Mouse (Mus musculus): ENCODE data around the gene Notch2. TPM values are rescaled to one million over a fixed set of nuclear protein-coding genes. Genes with fewer than 3 reads are reported as not detected.
"Not testable (repeated sequence)": the region's sequence is repeated elsewhere in the genome, so short reads cannot be mapped to it uniquely, and the experiment has no call there.

The Notch2 gene
- polyA plus RNA-seq, 1 experiment from 2014 or later: 11.5 TPM

- 74% methylated on average over 4 of the region's 4 CpGs for WGBS
- ATAC-seq (replicated peaks; ENCODE audit: insufficient number of reproducible peaks, insufficient read depth, low FRiP score, low read depth): no peak
These were observed 95.1 kb downstream of the Notch2 start for GRCm38 (mm10) chr3:98108416-98108815.

GRCm38 (mm10) chr3:98108866-98109265 lies 95.5 kb downstream of the Notch2 start:
- no peak overlapping the region for H3K27ac ChIP-seq
- no peaks in the 10 kb centered on the region for H3K27me3 ChIP-seq
- WGBS: 89% methylated on average over 3 of the region's 3 CpGs
- no peak overlapping the region for H3K4me2 ChIP-seq
- H3K4me1 ChIP-seq (replicated peaks): 0 out of 2 replicates have a peak, but pooled peaks cover 2% of the 10 kb centered on the region
- H3K9ac ChIP-seq: no peak overlapping the region
- H3K9me3 ChIP-seq (replicated peaks): no peaks in the 10 kb centered on the region
- no peak for ATAC-seq (replicated peaks; ENCODE audit: insufficient number of reproducible peaks, insufficient read depth, low FRiP score, low read depth)
- H3K36me3 ChIP-seq: peaks cover 64% of the 10 kb centered on the region
- no peak overlapping the region for H3K4me3 ChIP-seq

More at GRCm38 (mm10) chr3:98108416-98108815, 95.1 kb downstream of the Notch2 start:
- H3K27me3 ChIP-seq: no peaks in the 10 kb centered on the region
- H3K4me3 ChIP-seq: no peak overlapping the region
- peaks cover 64% of the 10 kb centered on the region for H3K36me3 ChIP-seq
- H3K4me2 ChIP-seq: no peak overlapping the region
- H3K9me3 ChIP-seq (replicated peaks): no peaks in the 10 kb centered on the region
- H3K9ac ChIP-seq: no peak overlapping the region
- 0 out of 2 replicates have a peak, but pooled peaks cover 2% of the 10 kb centered on the region for H3K4me1 ChIP-seq (replicated peaks)
- no peak overlapping the region for H3K27ac ChIP-seq

- H3K4me2 ChIP-seq: no peak overlapping the region
- no peaks in the 10 kb centered on the region for H3K9me3 ChIP-seq (replicated peaks)
- ATAC-seq (replicated peaks; ENCODE audit: insufficient number of reproducible peaks, insufficient read depth, low FRiP score, low read depth): no peak
- H3K27me3 ChIP-seq: no peaks in the 10 kb centered on the region
- WGBS: 94% methylated on average over 4 of the region's 4 CpGs
- no peak overlapping the region for H3K27ac ChIP-seq
- H3K4me1 ChIP-seq (replicated peaks): 0 out of 2 replicates have a peak, but pooled peaks cover 2% of the 10 kb centered on the region
- no peak overlapping the region for H3K4me3 ChIP-seq
- peaks cover 68% of the 10 kb centered on the region for H3K36me3 ChIP-seq
- H3K9ac ChIP-seq: no peak overlapping the region
These were observed 97.3 kb downstream of the Notch2 start for GRCm38 (mm10) chr3:98110610-98111009.

GRCm38 (mm10) chr3:98118252-98118651 lies 104.9 kb downstream of the Notch2 start:
- no peak overlapping the region for H3K4me3 ChIP-seq
- no peak overlapping the region for H3K9ac ChIP-seq
- no peaks in the 10 kb centered on the region for H3K27me3 ChIP-seq
- WGBS: 90% methylated on average over 3 of the region's 3 CpGs
- peaks cover 82% of the 10 kb centered on the region for H3K36me3 ChIP-seq
- H3K9me3 ChIP-seq (replicated peaks): no peaks in the 10 kb centered on the region
- ATAC-seq (replicated peaks; ENCODE audit: insufficient number of reproducible peaks, insufficient read depth, low FRiP score, low read depth): no peak
- no peak overlapping the region for H3K27ac ChIP-seq
- no peaks in the 10 kb centered on the region for H3K4me1 ChIP-seq (replicated peaks)
- no peak overlapping the region for H3K4me2 ChIP-seq

- 86% methylated on average over 6 of the region's 6 CpGs for WGBS
- no peaks in the 10 kb centered on the region for H3K4me1 ChIP-seq (replicated peaks)
- peaks cover 84% of the 10 kb centered on the region for H3K36me3 ChIP-seq
- H3K27ac ChIP-seq: no peak overlapping the region
- no peak overlapping the region for H3K4me2 ChIP-seq
- ATAC-seq (replicated peaks; ENCODE audit: insufficient number of reproducible peaks, insufficient read depth, low FRiP score, low read depth): no peak
- H3K9me3 ChIP-seq (replicated peaks): no peaks in the 10 kb centered on the region
- no peak overlapping the region for H3K9ac ChIP-seq
- no peaks in the 10 kb centered on the region for H3K27me3 ChIP-seq
- no peak overlapping the region for H3K4me3 ChIP-seq
These were observed 106.0 kb downstream of the Notch2 start for GRCm38 (mm10) chr3:98119338-98119737.

- no peak overlapping the region for H3K9ac ChIP-seq
- H3K36me3 ChIP-seq: peaks cover 83% of the 10 kb centered on the region
- H3K9me3 ChIP-seq (replicated peaks): no peaks in the 10 kb centered on the region
- no peak overlapping the region for H3K4me2 ChIP-seq
- 84% methylated on average over 6 of the region's 6 CpGs for WGBS
- H3K4me3 ChIP-seq: no peak overlapping the region
- no peak overlapping the region for H3K27ac ChIP-seq
- no peak for ATAC-seq (replicated peaks; ENCODE audit: insufficient number of reproducible peaks, insufficient read depth, low FRiP score, low read depth)
- peaks cover 2% of the 10 kb centered on the region; the same call in 1 of the 2 replicates for H3K4me1 ChIP-seq (replicated peaks)
- H3K27me3 ChIP-seq: no peaks in the 10 kb centered on the region
These were observed 107.6 kb downstream of the Notch2 start for GRCm38 (mm10) chr3:98120884-98121283.

GRCm38 (mm10) chr3:98127775-98128174 lies 114.4 kb downstream of the Notch2 start:
- no peak overlapping the region for H3K4me2 ChIP-seq
- no peak overlapping the region for H3K9ac ChIP-seq
- no peak for ATAC-seq (replicated peaks; ENCODE audit: insufficient number of reproducible peaks, insufficient read depth, low FRiP score, low read depth)
- H3K4me1 ChIP-seq (replicated peaks): peaks cover 5% of the 10 kb centered on the region
- H3K27ac ChIP-seq: no peak overlapping the region
- H3K36me3 ChIP-seq: peaks cover 73% of the 10 kb centered on the region
- no peak overlapping the region for H3K4me3 ChIP-seq
- H3K27me3 ChIP-seq: no peaks in the 10 kb centered on the region
- H3K9me3 ChIP-seq (replicated peaks): no peaks in the 10 kb centered on the region
- 98% methylated on average over 2 of the region's 2 CpGs for WGBS

GRCm38 (mm10) chr3:98128716-98129115 lies 115.4 kb downstream of the Notch2 start:
- H3K9me3 ChIP-seq (replicated peaks): no peaks in the 10 kb centered on the region
- H3K27ac ChIP-seq: no peak overlapping the region
- H3K4me3 ChIP-seq: no peak overlapping the region
- no peak overlapping the region for H3K4me2 ChIP-seq
- H3K36me3 ChIP-seq: peaks cover 67% of the 10 kb centered on the region
- WGBS: 59% methylated on average over 5 of the region's 5 CpGs
- no peak; the same call in 1 of the 2 replicates for ATAC-seq (replicated peaks; ENCODE audit: insufficient number of reproducible peaks, insufficient read depth, low FRiP score, low read depth)
- H3K4me1 ChIP-seq (replicated peaks): peaks cover 5% of the 10 kb centered on the region
- no peaks in the 10 kb centered on the region for H3K27me3 ChIP-seq
- no peak overlapping the region for H3K9ac ChIP-seq

- not testable (repeated sequence) for H3K9ac ChIP-seq; H3K4me2 ChIP-seq; H3K4me1 ChIP-seq (replicated peaks); H3K9me3 ChIP-seq (replicated peaks); H3K27me3 ChIP-seq; H3K4me3 ChIP-seq; ATAC-seq (replicated peaks; ENCODE audit: insufficient number of reproducible peaks, insufficient read depth, low FRiP score, low read depth); H3K27ac ChIP-seq
- 89% methylated on average over 4 of the region's 4 CpGs for WGBS
- peaks cover 68% of the 10 kb centered on the region for H3K36me3 ChIP-seq
These were observed 118.8 kb downstream of the Notch2 start for GRCm38 (mm10) chr3:98132140-98132539.

- no peaks in the 10 kb centered on the region for H3K27me3 ChIP-seq
- no peak overlapping the region for H3K9ac ChIP-seq
- no peak overlapping the region for H3K27ac ChIP-seq
- 86% methylated on average over 8 of the region's 8 CpGs for WGBS
- no peak for ATAC-seq (replicated peaks; ENCODE audit: insufficient number of reproducible peaks, insufficient read depth, low FRiP score, low read depth)
- H3K9me3 ChIP-seq (replicated peaks): no peaks in the 10 kb centered on the region
- H3K4me2 ChIP-seq: no peak overlapping the region
- peaks cover 73% of the 10 kb centered on the region for H3K36me3 ChIP-seq
- no peaks in the 10 kb centered on the region for H3K4me1 ChIP-seq (replicated peaks)
- no peak overlapping the region for H3K4me3 ChIP-seq
These were observed 119.3 kb downstream of the Notch2 start for GRCm38 (mm10) chr3:98132636-98133035.

- H3K4me3 ChIP-seq: no peak overlapping the region
- no peaks in the 10 kb centered on the region for H3K9me3 ChIP-seq (replicated peaks)
- H3K36me3 ChIP-seq: peaks cover 95% of the 10 kb centered on the region
- WGBS: 94% methylated on average over 15 of the region's 15 CpGs
- no peak overlapping the region for H3K27ac ChIP-seq
- no peak overlapping the region for H3K9ac ChIP-seq
- no peaks in the 10 kb centered on the region for H3K4me1 ChIP-seq (replicated peaks)
- no peak overlapping the region for H3K4me2 ChIP-seq
- H3K27me3 ChIP-seq: no peaks in the 10 kb centered on the region
- no peak for ATAC-seq (replicated peaks; ENCODE audit: insufficient number of reproducible peaks, insufficient read depth, low FRiP score, low read depth)
These were observed 128.1 kb downstream of the Notch2 start for GRCm38 (mm10) chr3:98141456-98141855.

- no peak overlapping the region for H3K4me2 ChIP-seq
- 94% methylated on average over 13 of the region's 13 CpGs for WGBS
- no peaks in the 10 kb centered on the region for H3K9me3 ChIP-seq (replicated peaks)
- H3K27me3 ChIP-seq: no peaks in the 10 kb centered on the region
- H3K36me3 ChIP-seq: peaks cover 95% of the 10 kb centered on the region
- H3K27ac ChIP-seq: no peak overlapping the region
- H3K4me1 ChIP-seq (replicated peaks): no peaks in the 10 kb centered on the region
- ATAC-seq (replicated peaks; ENCODE audit: insufficient number of reproducible peaks, insufficient read depth, low FRiP score, low read depth): no peak
- no peak overlapping the region for H3K9ac ChIP-seq
- no peak overlapping the region for H3K4me3 ChIP-seq
These were observed 129.5 kb downstream of the Notch2 start for GRCm38 (mm10) chr3:98142862-98143261.
